Mouse (Mus musculus): ENCODE results near the gene Tnnc1.

DNA sequence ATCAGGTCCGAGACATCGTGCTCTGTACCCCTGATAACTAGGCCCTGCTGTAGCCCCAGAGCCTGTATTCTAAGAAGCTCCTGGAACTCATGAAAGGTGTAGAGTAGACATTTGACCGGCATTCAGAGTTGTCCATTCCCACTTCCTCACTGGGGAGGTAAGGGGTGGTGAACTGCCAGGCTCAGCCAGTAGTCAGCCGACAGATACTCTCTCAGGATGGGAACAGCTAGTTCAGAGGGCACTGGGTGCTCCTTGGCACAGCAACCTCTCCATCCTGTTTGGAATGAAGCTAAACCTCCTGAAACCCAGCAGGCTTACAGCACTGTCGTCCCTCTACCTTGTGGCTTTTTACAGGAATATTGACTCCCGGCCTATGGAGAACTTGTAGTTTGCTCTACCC is 3.7 kb downstream of the Tnnc1 start:
- TF ChIP-seq CTCF (IDR thresholded peaks at IDR 0.05; ENCODE audit: extremely low read depth, insufficient read depth, insufficient read length, insufficient replicate concordance) (no peak), POLR2A (IDR thresholded peaks at IDR 0.05; ENCODE audit: low read depth, low read length) (no peak)

Data from spleen, adult 2 months (tissue).